Comparison of ENCODE assay signal across 8 mouse cellular contexts in genomic region chr11:20631026-20631940, GRCm38 (mm10).
DNase-seq lines count a peak whose midpoint lies in the region; ATAC-seq and TF ChIP-seq lines count a peak whose summit lies in the region.

No protein-coding gene starts in this region.

- no peaks in the 10 kb centered on the region for H3K27me3 ChIP-seq in intestine, embryonic 15.5 days (replicated peaks)
- no peaks in the 10 kb centered on the region for H3K27me3 ChIP-seq in small intestine, adult 2 months (ENCODE audit: control insufficient read depth, insufficient read depth, low read length)

- peak overlapping the region; percentile 89 for H3K4me3 ChIP-seq in intestine, embryonic 15.5 days (replicated peaks)
- peak overlapping the region; percentile 75 for H3K4me3 ChIP-seq in small intestine, adult 2 months (ENCODE audit: low read depth, low read length)

- intact Hi-C loops in gastrocnemius, postnatal 36 days (cut with DNase I), result loop anchor here (5.0 to 10.0 kb wide), 2 partner anchors 89 to 386 kb away; partner anchors contain the start of genes Cep68 and Sertad2
- intact Hi-C loops in left cerebral cortex, postnatal 25 days (cut with DNase I), result no loop called here

- no peaks in the 10 kb centered on the region for H3K9me3 ChIP-seq in intestine, embryonic 15.5 days

- ATAC-seq in intestine, embryonic 15.5 days, result peak; percentile 91

- TF ChIP-seq CTCF in small intestine, adult 2 months (IDR thresholded peaks at IDR 0.05; ENCODE audit: extremely low read depth, insufficient read length, insufficient replicate concordance, low read depth, low read length), result no peak

- peak; percentile 78; the same call in 1 of the 2 replicates for TF ChIP-seq POLR2A in small intestine, adult 2 months (IDR thresholded peaks at IDR 0.05; ENCODE audit: low read depth, low read length)

- peak; percentile 96 for DNase-seq in ovary, adult 18-20 months (ENCODE audit: low spot score)
- DNase-seq in ovary, postnatal 14 days (ENCODE audit: low spot score), result no peak
- DNase-seq in embryo, embryonic 11.5 days (ENCODE audit: low read depth, low spot score), result peak; percentile 90
- peak; percentile 94 to 95 for DNase-seq in gastrocnemius, postnatal 36 days
- peak; percentile 93 to 97 for DNase-seq in left cerebral cortex, postnatal 25 days (ENCODE audit: low spot score in 2 of 2)
- DNase-seq in mesoderm, embryonic 11.5 days (ENCODE audit: low read depth, low spot score), result peak; percentile 96

- peak overlapping the region; percentile 87 for H3K4me2 ChIP-seq in intestine, embryonic 15.5 days (replicated peaks)

- peak overlapping the region; percentile 47 for H3K9ac ChIP-seq in intestine, embryonic 15.5 days

- H3K27ac ChIP-seq in intestine, embryonic 15.5 days, result peak overlapping the region; percentile 100
- H3K27ac ChIP-seq in small intestine, adult 2 months (ENCODE audit: insufficient read depth, low read depth, low read length), result peak overlapping the region; percentile 99

- H3K36me3 ChIP-seq in intestine, embryonic 15.5 days, result no peaks in the 10 kb centered on the region
- no peaks in the 10 kb centered on the region for H3K36me3 ChIP-seq in small intestine, adult 2 months (ENCODE audit: control insufficient read depth, insufficient read depth, low read length)

- 0 out of 2 replicates have a peak, but pooled peaks cover 5% of the 10 kb centered on the region for H3K4me1 ChIP-seq in intestine, embryonic 15.5 days (replicated peaks)
- peaks cover 9% of the 10 kb centered on the region for H3K4me1 ChIP-seq in small intestine, adult 2 months (ENCODE audit: control insufficient read depth, insufficient read depth, insufficient read length, low read length)

- WGBS in intestine, embryonic 15.5 days, result 2% methylated on average over 32 of the region's 36 CpGs
- 2% methylated on average over 36 of the region's 36 CpGs for WGBS in small intestine, adult 2 months
